Mouse (Mus musculus) c-Kit-positive CD71-positive TER-119-positive erythroid progenitor cells, embryonic 14.5 days (primary cell): ENCODE data around the gene Araf.
"Not testable (repeated sequence)": the region's sequence is repeated elsewhere in the genome, so short reads cannot be mapped to it uniquely, and the experiment has no call there.

ENCODE experiments used
- DNase-seq: peaks from one replicate; pipeline ENCODE4 v3.0.0-alpha.2; 2013; ENCODE audit warnings: low spot score

Gene Araf

GRCm38 (mm10) chrX:20797681-20798080 lies at the start of gene Araf:
TSS of gene Araf (plus strand) at chrX:20797814.
- DNase-seq = no peak

GRCm38 (mm10) chrX:20748829-20749228 lies 48.8 kb upstream of the Araf start:
- DNase-seq = no peak

- no peak for DNase-seq
Measured at GRCm38 (mm10) chrX:20761201-20761600, 36.4 kb upstream of the Araf start.

- DNase-seq = peak; percentile 77
Measured at GRCm38 (mm10) chrX:20770697-20771381, 26.8 kb upstream of the Araf start.

- DNase-seq = no peak
Measured at GRCm38 (mm10) chrX:20771666-20772065, 25.9 kb upstream of the Araf start.

- no peak for DNase-seq
Measured at GRCm38 (mm10) chrX:20775271-20776016, 22.2 kb upstream of the Araf start.

- no peak for DNase-seq
Measured at GRCm38 (mm10) chrX:20777619-20778018, 20.0 kb upstream of the Araf start.

- peak; percentile 66 for DNase-seq
Measured at GRCm38 (mm10) chrX:20787309-20787708, 10.3 kb upstream of the Araf start.

GRCm38 (mm10) chrX:20792417-20792816 lies 5.2 kb upstream of the Araf start:
- no peak for DNase-seq

GRCm38 (mm10) chrX:20793230-20793629 lies 4.4 kb upstream of the Araf start:
- DNase-seq = no peak

GRCm38 (mm10) chrX:20794229-20794628 lies 3.4 kb upstream of the Araf start:
- no peak for DNase-seq

- DNase-seq = peak; percentile 67
Measured at GRCm38 (mm10) chrX:20798141-20798796, 655 bp downstream of the Araf start.

- DNase-seq = no peak
Measured at GRCm38 (mm10) chrX:20798797-20799147, 1.2 kb downstream of the Araf start.

GRCm38 (mm10) chrX:20801456-20801855 lies 3.8 kb downstream of the Araf start:
- no peak for DNase-seq

- DNase-seq = not testable (repeated sequence)
Measured at GRCm38 (mm10) chrX:20804301-20804700, 6.7 kb downstream of the Araf start.

GRCm38 (mm10) chrX:20806295-20806694 lies 8.7 kb downstream of the Araf start:
- no peak for DNase-seq

GRCm38 (mm10) chrX:20816974-20817373 lies 19.4 kb downstream of the Araf start:
- DNase-seq = no peak

GRCm38 (mm10) chrX:20819204-20819628 lies 21.6 kb downstream of the Araf start:
- peak; percentile 64 for DNase-seq

GRCm38 (mm10) chrX:20819708-20820426 lies 22.3 kb downstream of the Araf start:
- DNase-seq = no peak

GRCm38 (mm10) chrX:20828934-20829333 lies 31.3 kb downstream of the Araf start:
- no peak for DNase-seq

- no peak for DNase-seq
Measured at GRCm38 (mm10) chrX:20847232-20847631, 49.6 kb downstream of the Araf start.

- DNase-seq = no peak
Measured at GRCm38 (mm10) chrX:20847816-20848215, 50.2 kb downstream of the Araf start.
